Mouse (Mus musculus) stomach, postnatal 0 days (tissue): ENCODE measurements around the gene Ppp1cb.

Experiments used
- CTCF ChIP-seq: IDR thresholded peaks from 2 replicates; pipeline ENCODE4 v1.5.1; 2016; ENCODE audit warnings: antibody characterized with exemption, low read depth, mild to moderate bottlenecking, moderate library complexity
- EP300 ChIP-seq: optimal IDR thresholded peaks from 2 replicates; pipeline ENCODE3; 2016; ENCODE audit warnings: antibody characterized with exemption

- TF ChIP-seq CTCF (no peak), EP300 (no peak)
Measured at GRCm38 (mm10) chr5:32414461-32414985, 44.1 kb upstream of the Ppp1cb start.
